Mouse (Mus musculus) heart, embryonic 12.5 days (tissue): ENCODE data around the gene Kif13a. TPM values are rescaled to one million over a fixed set of nuclear protein-coding genes. Genes with fewer than 3 reads are reported as not detected.
A peak's percentile ranks its signal among the peaks of the same experiment; 100 is the strongest.

Experiments used
- ATAC-seq: fragments of 200-750 bp; cut with Nextera tagmentation; 2 replicates; pipeline ENCODE4 v1.8.0; 2017; ENCODE audit warnings: moderate TSS enrichment, moderate library complexity; ENCODE audit not compliant: insufficient number of reproducible peaks, low FRiP score
- H3K27ac ChIP-seq: fragments of 300-500 bp; sonication (generic); 2 replicates; pipeline ENCODE4 v1.5.1; 2016; ENCODE audit warnings: mild to moderate bottlenecking, moderate library complexity; ENCODE audit not compliant: poor library complexity, severe bottlenecking
- H3K27me3 ChIP-seq: fragments of 300-500 bp; sonication (generic); replicated peaks from 2 replicates; pipeline ENCODE4 v1.6.1; 2016; ENCODE audit warnings: mild to moderate bottlenecking, moderate library complexity
- H3K36me3 ChIP-seq: fragments of 300-500 bp; sonication (generic); 2 replicates; pipeline ENCODE4 v1.6.1; 2016; ENCODE audit warnings: mild to moderate bottlenecking, moderate library complexity
- H3K4me1 ChIP-seq: fragments of 300-500 bp; sonication (generic); replicated peaks from 2 replicates; pipeline ENCODE4 v1.6.1; 2016; ENCODE audit warnings: mild to moderate bottlenecking
- H3K4me2 ChIP-seq: fragments of 300-500 bp; sonication (generic); 2 replicates; pipeline ENCODE4 v1.6.1; 2016; ENCODE audit warnings: mild to moderate bottlenecking, moderate library complexity
- H3K4me3 ChIP-seq: fragments of 300-500 bp; sonication (generic); 2 replicates; pipeline ENCODE4 v1.5.1; 2016; ENCODE audit warnings: mild to moderate bottlenecking
- H3K9ac ChIP-seq: fragments of 300-500 bp; sonication (generic); 2 replicates; pipeline ENCODE4 v1.6.1; 2016; ENCODE audit warnings: mild to moderate bottlenecking, moderate library complexity
- H3K9me3 ChIP-seq: fragments of 300-500 bp; sonication (generic); replicated peaks from 2 replicates; pipeline ENCODE4 v1.6.1; 2016; ENCODE audit warnings: mild to moderate bottlenecking, moderate library complexity
- WGBS: fragments of 180-500 bp; shearing (Covaris S2); methylation state at CpG from one replicate; pipeline ENCODE4 v1.1.7; 2016; 5-methylcytosine and 5-hydroxymethylcytosine counted together
- polyA plus RNA-seq: library from polyadenylated mRNA; unstranded; fragments of >200 nt; fragmentation: Nextera tagmentation; extraction: Ambion mirVana; gene quantifications from 2 replicates; pipeline ENCODE4 v1.2.1, GENCODE M21; 2016

The Kif13a gene
- polyA plus RNA-seq, 1 experiment from 2014 or later: 56.0 TPM

GRCm38 (mm10) chr13:46838551-46838950 is 91.1 kb downstream of the Kif13a start:
- Histone ChIP-seq H3K4me1 (peaks cover 21% of the 10 kb centered on the region), H3K9me3 (no peaks in the 10 kb centered on the region; the same call in 1 of the 2 replicates), H3K36me3 (peaks cover 17% of the 10 kb centered on the region), H3K4me3 (no peak overlapping the region), H3K9ac (no peak overlapping the region), H3K27ac (no peak overlapping the region), H3K27me3 (no peaks in the 10 kb centered on the region), H3K4me2 (no peak overlapping the region)
- ATAC-seq: no peak
- WGBS: 62% methylated on average over 2 of the region's 2 CpGs

- WGBS: 83% methylated on average over 11 of the region's 11 CpGs
- Histone ChIP-seq H3K9ac (no peak overlapping the region), H3K4me1 (peaks cover 5% of the 10 kb centered on the region; the same call in 1 of the 2 replicates), H3K27me3 (no peaks in the 10 kb centered on the region), H3K4me2 (no peak overlapping the region), H3K4me3 (no peak overlapping the region), H3K36me3 (peaks cover 49% of the 10 kb centered on the region), H3K9me3 (peaks cover 20% of the 10 kb centered on the region), H3K27ac (no peak overlapping the region)
- no peak for ATAC-seq
Measured at GRCm38 (mm10) chr13:46835351-46835750, 94.3 kb downstream of the Kif13a start.

GRCm38 (mm10) chr13:46834805-46835204 is 94.9 kb downstream of the Kif13a start:
- no peaks in the 10 kb centered on the region for H3K27me3 ChIP-seq
- H3K4me1 ChIP-seq: peaks cover 5% of the 10 kb centered on the region; the same call in 1 of the 2 replicates
- 93% methylated on average over 10 of the region's 10 CpGs for WGBS
- H3K9ac ChIP-seq: no peak overlapping the region
- no peak overlapping the region for H3K27ac ChIP-seq
- ATAC-seq: no peak
- no peak overlapping the region for H3K4me2 ChIP-seq
- no peak overlapping the region for H3K4me3 ChIP-seq
- peaks cover 24% of the 10 kb centered on the region for H3K9me3 ChIP-seq
- peaks cover 54% of the 10 kb centered on the region for H3K36me3 ChIP-seq

GRCm38 (mm10) chr13:46833586-46833985 is 96.1 kb downstream of the Kif13a start:
- 88% methylated on average over 5 of the region's 5 CpGs for WGBS
- Histone ChIP-seq H3K4me3 (no peak overlapping the region), H3K4me2 (no peak overlapping the region), H3K36me3 (peaks cover 60% of the 10 kb centered on the region), H3K4me1 (peaks cover 5% of the 10 kb centered on the region; the same call in 1 of the 2 replicates), H3K9me3 (peaks cover 28% of the 10 kb centered on the region), H3K27me3 (no peaks in the 10 kb centered on the region), H3K9ac (no peak overlapping the region), H3K27ac (no peak overlapping the region)
- ATAC-seq: no peak

- H3K9me3 ChIP-seq: peaks cover 28% of the 10 kb centered on the region
Measured at GRCm38 (mm10) chr13:46832956-46833355, 96.7 kb downstream of the Kif13a start.

GRCm38 (mm10) chr13:46823271-46823670 is 106.4 kb downstream of the Kif13a start:
- Histone ChIP-seq H3K4me3 (no peak overlapping the region), H3K27ac (no peak overlapping the region), H3K4me2 (no peak overlapping the region), H3K9me3 (peaks cover 4% of the 10 kb centered on the region), H3K27me3 (no peaks in the 10 kb centered on the region), H3K36me3 (peaks cover 67% of the 10 kb centered on the region), H3K4me1 (peaks cover 14% of the 10 kb centered on the region), H3K9ac (no peak overlapping the region)
- WGBS: 93% methylated on average over 4 of the region's 4 CpGs
- ATAC-seq: no peak

More at GRCm38 (mm10) chr13:46832956-46833355, 96.7 kb downstream of the Kif13a start:
- 71% methylated on average over 3 of the region's 3 CpGs for WGBS
- no peak overlapping the region for H3K9ac ChIP-seq
- H3K36me3 ChIP-seq: peaks cover 66% of the 10 kb centered on the region
- H3K4me3 ChIP-seq: no peak overlapping the region
- H3K27ac ChIP-seq: no peak overlapping the region
- H3K27me3 ChIP-seq: no peaks in the 10 kb centered on the region
- peaks cover 5% of the 10 kb centered on the region; the same call in 1 of the 2 replicates for H3K4me1 ChIP-seq
- ATAC-seq: no peak
- H3K4me2 ChIP-seq: no peak overlapping the region

- Histone ChIP-seq H3K4me1 (peaks cover 17% of the 10 kb centered on the region), H3K36me3 (peaks cover 57% of the 10 kb centered on the region), H3K9ac (no peak overlapping the region), H3K4me3 (no peak overlapping the region), H3K27me3 (no peaks in the 10 kb centered on the region), H3K4me2 (no peak overlapping the region), H3K27ac (no peak overlapping the region), H3K9me3 (peaks cover 4% of the 10 kb centered on the region)
- ATAC-seq: no peak
- WGBS: 80% methylated on average over 8 of the region's 8 CpGs
Measured at GRCm38 (mm10) chr13:46822200-46822599, 107.5 kb downstream of the Kif13a start.

- 74% methylated on average over 13 of the region's 13 CpGs for WGBS
- H3K36me3 ChIP-seq: peaks cover 51% of the 10 kb centered on the region
Measured at GRCm38 (mm10) chr13:46819729-46820223, 109.9 kb downstream of the Kif13a start.

GRCm38 (mm10) chr13:46819202-46819728 is 110.4 kb downstream of the Kif13a start:
- Histone ChIP-seq H3K27ac (no peak overlapping the region), H3K36me3 (peaks cover 50% of the 10 kb centered on the region), H3K4me3 (no peak overlapping the region), H3K4me2 (no peak overlapping the region), H3K27me3 (no peaks in the 10 kb centered on the region), H3K4me1 (peaks cover 19% of the 10 kb centered on the region), H3K9me3 (no peaks in the 10 kb centered on the region), H3K9ac (no peak overlapping the region)
- ATAC-seq: no peak
- 64% methylated on average over 8 of the region's 8 CpGs for WGBS

More at GRCm38 (mm10) chr13:46819729-46820223, 109.9 kb downstream of the Kif13a start:
- H3K4me1 ChIP-seq: peaks cover 19% of the 10 kb centered on the region
- H3K27me3 ChIP-seq: no peaks in the 10 kb centered on the region
- no peak overlapping the region for H3K9ac ChIP-seq
- H3K9me3 ChIP-seq: no peaks in the 10 kb centered on the region
- H3K4me2 ChIP-seq: no peak overlapping the region
- no peak overlapping the region for H3K4me3 ChIP-seq
- no peak overlapping the region for H3K27ac ChIP-seq
- ATAC-seq: no peak

GRCm38 (mm10) chr13:46818374-46818773 is 111.3 kb downstream of the Kif13a start:
- H3K36me3 ChIP-seq: peaks cover 50% of the 10 kb centered on the region
- H3K27ac ChIP-seq: no peak overlapping the region
- H3K4me1 ChIP-seq: peaks cover 19% of the 10 kb centered on the region
- H3K9ac ChIP-seq: no peak overlapping the region
- ATAC-seq: no peak
- H3K27me3 ChIP-seq: no peaks in the 10 kb centered on the region
- H3K4me3 ChIP-seq: no peak overlapping the region
- H3K9me3 ChIP-seq: no peaks in the 10 kb centered on the region
- WGBS: 67% methylated on average over 9 of the region's 9 CpGs
- no peak overlapping the region for H3K4me2 ChIP-seq

- Histone ChIP-seq H3K27ac (peak overlapping the region; percentile 21; the same call in 1 of the 2 replicates), H3K9ac (no peak overlapping the region), H3K36me3 (peaks cover 79% of the 10 kb centered on the region), H3K27me3 (no peaks in the 10 kb centered on the region), H3K4me2 (no peak overlapping the region), H3K9me3 (no peaks in the 10 kb centered on the region), H3K4me3 (no peak overlapping the region), H3K4me1 (peaks cover 16% of the 10 kb centered on the region)
- WGBS: 81% methylated on average over 15 of the region's 15 CpGs
- ATAC-seq: 0 out of 2 replicates have a peak, but pooled peaks have one; percentile 51
Measured at GRCm38 (mm10) chr13:46812648-46813184, 117.0 kb downstream of the Kif13a start.
